Mouse (Mus musculus) A20 (cell line): ENCODE measurements around the gene Tmcc3.

Experiments
- DNase-seq: peaks from one replicate; pipeline ENCODE4 v3.0.0-alpha.2; 2011; ENCODE audit warnings: low read depth, low spot score

Tmcc3 gene

GRCm38 (mm10) chr10:94630771-94631280 is 319.1 kb downstream of the Tmcc3 start:
- DNase-seq, result no peak

GRCm38 (mm10) chr10:94631541-94632113 is 319.9 kb downstream of the Tmcc3 start:
- DNase-seq, result no peak

- no peak for DNase-seq
Measured at GRCm38 (mm10) chr10:94632245-94632644, 320.5 kb downstream of the Tmcc3 start.

- DNase-seq, result no peak
Measured at GRCm38 (mm10) chr10:94638599-94638998, 326.9 kb downstream of the Tmcc3 start.

- DNase-seq, result peak; percentile 21
Measured at GRCm38 (mm10) chr10:94639281-94639680, 327.5 kb downstream of the Tmcc3 start.

GRCm38 (mm10) chr10:94640067-94640466 is 328.3 kb downstream of the Tmcc3 start:
- no peak for DNase-seq
